Mouse (Mus musculus): Measurements from ENCODE around the gene Ube2r2.
A peak's percentile ranks its signal among the peaks of the same experiment; 100 is the strongest.

Ube2r2 gene

DNA sequence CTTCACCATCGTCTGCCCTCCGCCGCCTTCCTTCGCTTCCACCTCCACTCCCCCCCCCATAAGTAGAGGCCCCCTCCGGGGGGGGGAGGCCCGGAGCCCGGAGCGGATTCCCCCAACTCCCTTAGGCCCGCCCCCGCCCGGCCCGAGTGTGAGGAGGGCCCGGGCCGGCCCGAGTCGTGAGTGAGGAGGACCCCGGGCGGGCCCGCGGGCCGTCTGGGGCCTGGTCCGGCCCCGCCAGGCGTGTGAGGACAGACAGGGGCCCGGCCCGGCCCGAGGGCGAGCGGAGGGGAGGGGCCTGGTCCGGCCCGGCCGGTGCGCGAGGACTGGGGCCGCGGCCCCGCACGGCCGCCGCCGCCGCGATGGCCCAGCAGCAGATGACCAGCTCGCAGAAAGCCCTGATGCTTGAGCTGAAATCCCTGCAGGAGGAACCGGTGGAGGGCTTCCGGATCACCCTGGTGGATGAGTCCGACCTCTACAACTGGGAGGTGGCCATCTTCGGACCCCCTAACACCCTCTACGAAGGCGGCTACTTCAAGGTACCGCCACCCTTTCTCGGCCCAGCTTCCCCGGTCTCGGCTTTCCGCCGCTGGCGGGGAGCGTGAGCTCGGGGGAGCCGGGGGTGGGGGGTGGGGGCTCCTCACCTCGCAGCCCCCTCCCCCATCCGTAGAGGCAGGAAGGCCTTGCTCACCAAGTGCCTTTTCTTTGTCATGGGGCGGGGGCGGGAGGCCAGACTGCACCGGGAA lies at the start of gene Ube2r2:
TSS of gene Ube2r2 (plus strand) at position 33 of the 743 bp plus-strand sequence.
- peak; percentile 66 for DNase-seq (ENCODE audit: low spot score)

DNA sequence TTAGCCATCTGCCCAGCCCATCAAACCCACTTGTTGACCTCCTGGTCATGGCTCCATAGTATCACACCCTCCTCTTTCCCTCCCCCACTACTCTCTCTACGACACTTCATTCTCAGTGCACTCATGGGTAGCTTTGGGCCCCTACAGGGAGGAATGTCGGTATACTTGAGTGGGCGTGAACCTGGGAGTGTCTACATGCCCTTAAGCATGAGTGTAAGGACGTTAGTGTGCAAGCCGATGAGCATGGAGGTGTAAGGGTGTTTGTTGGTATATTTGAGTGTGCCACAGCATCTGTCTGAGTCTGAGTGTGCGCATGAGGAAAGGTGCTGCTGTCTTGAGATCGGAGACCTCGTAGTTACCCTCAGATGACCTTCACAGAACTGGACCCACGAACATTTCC lies 48.6 kb upstream of the Ube2r2 start:
- no peak for DNase-seq (ENCODE audit: low spot score)

DNA sequence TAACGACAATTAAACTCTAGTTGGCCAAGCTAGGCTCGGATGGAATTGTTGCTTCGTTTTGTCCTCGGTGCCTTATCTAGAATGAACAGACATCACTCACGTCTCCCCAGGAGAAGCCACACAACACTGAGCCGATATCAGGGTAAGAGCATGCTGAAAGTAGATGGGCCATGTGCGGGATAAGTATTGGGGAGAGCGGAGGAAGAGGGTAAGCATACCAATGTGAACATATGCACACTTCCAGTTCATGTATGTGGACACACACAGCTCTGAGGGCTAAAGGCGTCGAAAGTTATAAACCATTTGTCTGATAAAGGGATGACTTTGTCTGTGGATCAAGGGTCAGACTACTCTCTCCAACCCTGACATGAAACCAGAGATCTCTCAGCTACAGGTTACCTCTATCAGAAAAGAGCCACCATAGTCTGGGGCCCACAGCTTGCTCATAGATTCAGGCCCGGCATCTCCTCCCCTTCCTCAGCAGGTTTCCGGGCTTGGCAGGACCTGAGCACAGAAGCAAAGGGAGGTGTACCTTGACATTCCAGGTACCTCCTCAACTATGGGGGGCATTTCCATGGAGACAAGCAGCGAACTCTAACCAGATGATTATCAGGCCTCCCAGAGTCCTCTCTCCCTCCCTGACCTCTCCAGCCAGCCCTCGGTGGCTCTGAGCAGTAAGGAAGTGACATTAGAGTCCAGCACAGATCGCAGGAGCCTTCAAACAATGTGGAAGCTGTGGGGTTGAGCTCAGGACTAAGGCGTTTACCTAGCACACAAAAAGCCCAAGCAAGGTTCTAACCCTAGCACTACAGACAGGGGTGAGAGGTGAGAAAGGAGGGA lies 47.9 kb upstream of the Ube2r2 start:
- peak; percentile 36 for DNase-seq (ENCODE audit: low spot score)

DNA sequence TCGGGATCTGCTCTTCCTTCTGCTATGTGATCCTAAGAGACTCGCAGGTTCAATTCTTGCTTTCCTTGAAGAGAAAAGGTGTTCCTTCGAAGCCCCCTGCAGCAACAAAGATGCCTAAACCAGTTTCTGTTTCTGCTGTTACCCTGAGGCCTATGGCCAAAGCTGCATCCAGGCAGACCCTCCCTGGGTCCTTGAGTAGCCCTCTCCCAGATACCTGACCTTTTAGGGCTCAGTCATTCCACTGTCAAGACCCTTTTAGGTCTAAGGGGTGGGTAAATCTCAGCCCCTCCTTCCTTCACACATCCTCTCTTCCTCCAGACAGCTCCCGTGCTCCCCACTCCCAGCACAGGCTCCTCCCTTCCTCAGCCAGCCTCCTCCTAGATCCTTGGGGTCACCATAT lies 46.4 kb upstream of the Ube2r2 start:
- no peak for DNase-seq (ENCODE audit: low spot score)

DNA sequence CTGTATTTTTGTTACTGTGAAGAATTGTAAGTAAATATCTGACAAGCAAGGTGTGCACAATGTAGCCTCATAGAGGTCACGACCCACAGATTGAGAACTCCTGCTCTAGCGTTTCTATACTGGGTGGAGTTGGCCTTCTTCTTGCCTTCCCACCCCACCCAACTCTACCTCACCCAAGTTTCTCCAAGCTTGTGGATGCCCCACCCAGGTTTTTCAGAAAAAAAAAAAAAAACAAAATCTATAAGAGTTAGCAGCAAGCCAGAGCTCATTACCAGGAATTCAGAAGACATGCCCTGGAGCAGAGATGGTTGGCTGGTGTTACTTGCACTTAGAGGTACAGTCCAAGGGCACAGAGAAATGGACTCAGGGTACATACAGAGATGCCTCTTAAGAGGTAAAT lies 45.8 kb upstream of the Ube2r2 start:
- DNase-seq (ENCODE audit: low spot score), result no peak

DNA sequence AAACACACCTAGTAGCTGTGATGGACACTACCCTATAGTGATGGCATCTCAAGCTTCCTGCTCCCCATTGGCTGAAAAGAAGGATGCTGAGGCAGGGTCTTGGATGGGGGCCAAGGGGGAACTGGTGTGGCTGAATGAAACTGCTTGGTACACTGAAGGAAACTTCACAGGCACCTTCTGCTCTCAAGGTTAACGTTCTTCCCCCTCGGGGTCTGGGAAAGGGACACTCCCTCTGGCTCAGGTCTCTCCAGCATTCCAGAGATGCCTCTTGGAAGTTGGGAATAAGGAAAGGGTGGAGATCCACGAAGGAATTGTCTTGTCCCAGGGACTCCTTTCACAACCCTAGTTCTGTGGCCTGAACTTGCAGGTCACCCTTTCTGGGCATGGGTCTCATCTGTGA lies 44.2 kb upstream of the Ube2r2 start:
- no peak for DNase-seq (ENCODE audit: low spot score)

DNA sequence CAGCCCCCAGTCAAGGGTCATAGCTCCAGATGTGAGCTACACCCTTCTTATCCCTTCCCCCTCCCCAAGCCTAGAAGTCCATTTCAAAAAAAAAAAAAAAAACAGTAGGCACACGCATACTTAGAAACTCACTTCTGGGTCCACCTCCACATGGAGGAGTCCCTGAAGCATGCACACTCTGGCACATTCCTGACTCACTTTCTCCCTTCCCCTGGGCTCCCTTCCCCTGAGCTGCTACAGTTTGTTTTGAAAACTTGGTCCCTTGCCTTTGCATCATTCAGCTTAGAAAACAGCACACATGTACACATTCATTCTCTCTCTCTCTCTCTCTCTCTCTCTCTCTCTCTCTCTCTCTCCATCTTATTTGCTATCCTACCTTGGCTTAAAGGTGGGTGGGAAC lies 42.6 kb upstream of the Ube2r2 start:
- DNase-seq (ENCODE audit: low spot score), result no peak

DNA sequence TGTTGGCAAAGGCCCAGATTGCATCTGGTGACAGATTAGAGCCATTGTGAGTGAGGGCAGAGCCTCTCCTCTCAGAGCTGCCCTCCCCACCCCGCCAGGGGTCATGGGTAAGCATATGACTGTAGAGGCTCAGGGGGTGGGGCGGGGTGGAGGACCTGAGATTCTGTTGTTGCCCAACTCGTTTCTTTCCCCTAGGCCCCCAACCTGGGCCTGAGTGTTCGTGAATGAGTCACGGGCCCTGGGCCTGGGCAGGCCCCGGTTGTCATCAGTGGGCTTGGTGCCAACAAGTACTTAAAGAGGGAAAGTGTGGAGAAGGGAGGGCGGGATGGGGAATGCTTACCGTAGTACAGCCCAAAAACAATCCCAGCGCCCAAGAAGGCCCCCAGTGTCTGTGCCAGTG lies 41.2 kb upstream of the Ube2r2 start:
- DNase-seq (ENCODE audit: low spot score), result no peak

DNA sequence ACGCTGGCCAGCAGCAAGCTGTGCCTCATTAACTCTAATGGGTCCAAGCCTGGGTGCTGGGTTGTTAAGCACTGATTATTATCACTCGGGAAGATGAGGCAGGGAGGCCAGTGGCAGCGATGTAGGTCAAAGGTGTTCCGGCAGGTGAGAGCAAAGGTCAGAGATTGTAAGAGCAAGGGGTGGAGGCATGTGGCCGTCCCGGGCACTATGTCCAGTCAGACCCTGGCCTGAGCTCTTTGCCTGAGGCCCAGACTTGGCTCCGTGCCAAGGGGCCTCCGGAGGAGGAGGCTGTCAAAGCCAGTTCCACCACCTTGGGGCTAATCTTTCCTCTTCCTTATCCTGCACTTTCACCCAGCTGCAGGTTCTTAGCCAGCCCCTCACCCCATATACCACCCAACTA lies 39.4 kb upstream of the Ube2r2 start:
- no peak for DNase-seq (ENCODE audit: low spot score)

DNA sequence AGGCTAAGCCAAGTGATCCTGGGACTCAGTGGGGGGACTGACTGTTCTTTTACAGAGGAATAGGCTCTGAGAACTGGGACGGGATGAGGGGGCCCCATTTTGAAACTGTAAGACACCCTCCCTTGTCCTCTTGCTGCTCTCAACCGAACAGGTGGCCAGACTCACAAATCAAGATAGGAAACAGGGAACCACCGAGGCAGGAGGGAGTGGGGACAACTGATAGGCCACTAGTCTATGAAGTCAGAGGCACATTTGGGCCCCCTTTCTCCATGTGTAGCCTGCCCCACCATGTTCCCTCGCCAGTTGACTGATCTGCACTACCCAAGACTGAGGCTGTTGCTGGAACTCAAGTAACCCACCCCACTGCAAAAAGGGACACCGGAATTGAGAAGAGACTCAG lies 38.7 kb upstream of the Ube2r2 start:
- DNase-seq (ENCODE audit: low spot score), result no peak

DNA sequence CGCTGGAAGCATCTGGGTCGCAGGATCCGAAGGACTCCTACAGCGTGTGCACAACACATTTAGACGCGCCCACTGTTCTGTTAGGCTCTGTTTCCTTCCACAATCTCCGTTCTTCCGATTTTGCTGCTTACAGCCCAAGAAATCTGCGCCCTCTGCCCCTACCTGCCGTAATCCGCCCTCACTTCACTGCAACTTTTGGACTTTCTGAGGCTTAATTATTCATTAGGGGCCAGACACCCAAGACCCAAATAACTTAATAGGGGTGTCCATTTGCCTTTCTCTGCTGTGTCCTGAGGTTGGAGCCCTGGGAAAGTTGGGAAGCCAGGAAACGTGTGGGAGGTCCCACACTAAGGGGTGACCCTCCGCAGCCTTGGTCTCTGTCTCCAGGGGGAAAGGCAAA lies 38.2 kb upstream of the Ube2r2 start:
- no peak for DNase-seq (ENCODE audit: low spot score)

DNA sequence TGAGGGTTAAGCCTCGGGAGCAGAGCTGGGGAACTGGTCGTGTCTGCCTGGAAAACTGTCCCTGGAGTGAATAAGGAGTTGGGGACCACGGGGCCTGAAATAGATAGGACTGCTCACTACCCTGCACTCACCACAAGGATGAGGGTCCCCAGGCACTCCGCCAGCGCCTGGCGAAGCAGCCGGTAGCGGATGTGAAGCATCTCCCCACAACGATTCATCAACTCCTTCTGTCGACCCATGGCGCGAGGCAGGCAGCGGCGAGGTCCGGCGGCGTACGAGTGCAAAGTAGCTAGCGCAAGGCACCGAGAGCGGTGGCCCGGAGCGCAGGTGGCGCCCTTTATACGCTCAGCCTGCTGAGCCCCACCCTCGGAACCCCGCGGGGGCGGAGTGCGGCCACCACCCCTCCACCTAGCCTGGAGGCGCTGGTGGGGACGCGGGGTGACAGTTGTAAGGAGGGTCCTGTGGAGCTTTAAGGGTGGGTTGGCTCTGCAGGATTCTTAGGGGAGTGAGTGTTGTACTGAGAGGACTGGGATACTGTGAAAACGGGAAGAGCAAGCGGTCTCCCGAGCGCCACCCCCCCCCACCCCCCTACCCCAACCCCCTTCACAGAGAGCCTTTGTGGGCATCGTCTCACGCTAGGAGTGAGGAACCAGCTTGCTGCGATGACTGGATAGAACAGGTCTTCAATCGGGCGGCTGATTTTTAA lies 37.5 kb upstream of the Ube2r2 start, which contains the start of gene Aqp3:
TSS of gene Aqp3 (minus strand) at position 313 of the 706 bp plus-strand sequence.
- no peak for DNase-seq (ENCODE audit: low spot score)

DNA sequence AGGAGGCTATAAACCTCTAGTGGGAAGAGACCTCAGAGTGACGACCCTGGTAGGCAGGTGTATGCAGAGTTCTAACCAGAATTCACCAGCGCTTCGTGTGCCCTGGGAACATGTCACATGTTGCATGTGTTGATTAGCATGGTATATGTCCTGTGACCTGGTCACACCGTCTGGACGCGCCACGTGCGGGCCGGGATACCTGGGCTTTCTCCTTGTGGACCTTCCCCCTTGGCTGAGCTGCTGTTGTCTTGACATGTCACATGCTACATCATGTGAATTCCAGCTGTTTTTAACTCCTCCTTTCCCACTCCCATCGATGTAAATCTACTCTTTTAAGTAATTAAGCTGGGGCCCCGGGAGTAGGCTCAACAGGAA lies 37.0 kb upstream of the Ube2r2 start:
- DNase-seq (ENCODE audit: low spot score), result no peak

DNA sequence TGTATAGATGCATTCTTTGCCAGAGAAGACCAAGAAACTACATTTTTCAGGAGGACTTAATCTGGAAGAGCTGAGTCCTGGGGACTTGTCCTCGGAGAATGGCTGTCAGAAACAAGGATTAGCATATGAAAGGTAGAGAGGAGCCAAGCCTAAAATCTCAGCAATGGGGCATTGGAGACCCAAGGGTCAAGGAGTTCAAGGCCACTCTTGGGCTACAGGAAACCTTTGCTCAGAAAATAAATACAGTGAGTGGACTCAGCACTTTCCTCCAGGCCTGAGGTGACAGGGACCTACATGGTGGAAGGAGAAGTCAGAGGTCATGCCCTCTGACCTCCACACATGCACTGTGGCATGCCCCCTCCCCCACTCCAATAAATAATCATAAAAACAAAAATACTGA lies 34.6 kb upstream of the Ube2r2 start:
- DNase-seq (ENCODE audit: low spot score), result no peak

DNA sequence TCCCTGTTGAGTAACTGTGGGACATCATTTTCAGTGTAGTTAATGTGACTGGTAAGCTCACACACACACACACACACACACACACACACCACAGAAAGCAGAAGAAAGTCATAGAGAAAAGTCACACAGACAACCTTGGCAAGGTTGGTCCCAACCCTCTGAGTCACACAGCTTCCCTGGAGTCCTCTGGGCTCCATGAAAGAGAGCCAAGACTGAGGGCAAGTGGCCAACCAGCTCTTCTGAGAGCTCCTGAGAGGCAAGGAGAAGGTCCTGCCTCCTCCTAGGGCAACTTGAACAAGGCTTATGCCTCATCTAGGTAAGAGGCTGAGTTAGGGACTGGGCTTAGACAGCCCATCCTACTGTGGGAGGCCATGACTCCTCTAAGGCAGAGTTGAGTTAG lies 32.6 kb upstream of the Ube2r2 start:
- no peak for DNase-seq (ENCODE audit: low spot score)

DNA sequence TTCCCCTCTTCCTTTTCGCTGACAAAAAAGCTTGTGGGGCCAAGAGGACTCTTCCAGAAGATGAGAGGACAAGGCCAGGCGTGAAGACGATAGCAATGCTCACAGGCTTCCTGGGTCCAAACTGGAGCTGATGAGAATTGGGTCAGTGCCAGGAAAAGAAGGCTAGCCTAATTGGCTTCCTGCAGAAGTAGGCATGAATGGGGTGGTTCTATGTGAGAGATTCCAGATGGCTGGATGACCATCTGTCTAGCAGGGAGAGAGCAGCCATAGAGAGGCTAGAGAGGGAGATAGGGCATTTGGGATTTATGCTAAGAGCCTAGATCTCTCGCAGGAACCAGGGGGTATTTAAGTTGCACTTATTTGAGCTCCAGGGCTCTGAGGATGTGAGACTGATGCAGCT lies 28.1 kb upstream of the Ube2r2 start:
- DNase-seq (ENCODE audit: low spot score), result no peak

DNA sequence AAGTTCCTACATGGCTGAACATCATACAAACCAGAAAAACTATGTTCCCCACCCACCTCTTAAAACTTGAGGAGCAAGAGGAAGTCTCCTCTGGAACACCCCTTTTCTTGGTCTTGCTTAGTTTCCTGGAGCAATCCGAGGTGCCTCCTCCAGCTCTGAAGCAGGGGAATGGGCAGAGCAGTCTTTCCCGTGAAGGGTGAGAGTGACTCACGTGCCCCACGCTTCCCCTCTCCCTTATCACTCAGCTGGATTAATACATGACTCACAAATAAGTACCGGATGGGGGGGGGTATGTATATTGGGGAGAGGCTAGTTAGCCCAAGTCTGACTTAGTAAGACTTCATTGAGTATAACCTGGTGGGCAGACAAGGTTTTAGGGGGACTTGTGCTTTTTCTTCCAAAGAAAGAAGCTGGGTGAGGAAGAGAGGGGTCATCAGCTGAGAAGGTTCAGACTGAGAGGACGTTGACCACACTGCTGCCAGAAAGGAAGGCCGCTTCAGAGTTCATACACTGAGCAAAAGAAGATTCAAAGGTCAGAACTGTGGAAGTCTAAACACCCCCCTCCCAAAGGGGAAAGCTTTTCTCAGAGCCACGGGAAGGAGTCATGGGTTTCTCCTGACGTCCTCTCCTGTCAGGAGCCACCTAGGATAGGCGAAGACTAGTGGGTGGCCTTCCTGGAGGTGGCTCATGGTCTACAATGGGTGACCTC lies 26.7 kb upstream of the Ube2r2 start:
- no peak for DNase-seq (ENCODE audit: low spot score)

DNA sequence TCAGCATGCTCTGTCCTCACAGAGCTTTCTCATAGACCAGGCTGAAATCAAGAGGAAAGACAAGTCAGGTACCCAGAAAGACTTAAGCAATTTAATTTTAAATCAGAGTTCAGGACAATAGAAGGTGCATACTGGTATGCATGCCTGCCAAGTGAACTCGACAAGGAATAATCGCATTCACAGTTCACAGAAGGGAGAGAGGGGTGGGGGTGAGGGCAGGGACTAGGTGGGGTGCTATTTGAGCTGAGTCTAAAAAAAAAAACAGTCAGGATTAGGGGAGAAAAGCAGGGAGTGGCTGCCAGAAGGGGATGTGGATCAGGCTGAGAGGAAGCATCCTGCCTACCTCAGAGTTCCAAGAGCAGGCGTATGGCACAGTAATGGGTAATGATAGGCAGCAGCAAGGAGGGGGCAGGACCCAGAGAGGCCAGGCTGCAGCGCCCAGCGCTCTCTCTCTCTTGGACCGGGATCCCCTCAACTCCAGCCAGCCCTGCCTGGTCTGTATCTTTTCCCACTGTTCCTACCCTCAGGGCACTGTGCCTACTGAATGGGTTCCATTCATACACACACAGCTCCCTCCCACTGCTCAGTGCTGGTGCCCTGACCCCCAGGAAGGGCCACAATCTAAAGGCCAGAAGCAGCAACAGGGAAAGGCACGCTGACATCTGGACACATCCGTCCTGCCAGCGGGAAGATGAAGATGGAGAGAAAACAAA lies 21.0 kb upstream of the Ube2r2 start:
- no peak for DNase-seq (ENCODE audit: low spot score)

DNA sequence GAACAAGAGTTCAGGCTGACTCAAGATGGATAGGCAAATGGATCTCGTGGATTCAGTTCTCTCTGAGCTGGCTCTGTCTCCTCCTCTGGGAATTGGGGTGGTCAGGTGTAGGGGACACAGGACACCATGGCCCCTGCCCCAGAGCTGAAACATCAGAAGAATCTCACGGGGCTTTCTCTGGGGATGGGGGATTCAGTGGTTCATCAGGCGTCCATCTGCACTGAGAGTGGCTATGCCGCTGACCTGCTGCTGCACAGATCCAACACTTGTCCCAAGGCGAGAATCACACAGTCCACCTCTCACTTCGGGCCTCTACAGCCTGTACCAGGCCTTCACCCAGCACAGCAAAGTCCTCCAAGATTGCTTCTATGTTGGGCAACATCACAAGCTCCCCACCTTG lies 20.5 kb upstream of the Ube2r2 start:
- DNase-seq (ENCODE audit: low spot score), result no peak

DNA sequence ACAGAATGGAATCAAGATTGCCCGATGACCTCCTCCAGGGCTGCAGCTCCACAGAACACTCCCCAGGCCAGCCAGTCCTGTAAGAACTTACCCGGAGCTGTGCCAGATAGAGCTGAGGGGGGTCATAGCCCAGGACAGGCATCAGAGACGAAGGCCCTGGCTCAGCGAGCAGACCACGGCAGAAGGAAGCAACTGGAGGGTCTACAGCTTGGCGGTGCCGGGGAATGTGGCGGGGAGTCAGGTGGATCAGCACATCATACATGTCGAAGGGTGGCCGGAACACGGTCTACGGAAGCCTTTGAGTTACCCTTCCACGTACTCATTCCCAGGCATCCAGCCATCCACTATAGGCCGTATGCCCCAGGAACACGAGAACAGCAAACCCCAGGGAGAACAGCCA lies 19.8 kb upstream of the Ube2r2 start:
- DNase-seq (ENCODE audit: low spot score), result no peak

DNA sequence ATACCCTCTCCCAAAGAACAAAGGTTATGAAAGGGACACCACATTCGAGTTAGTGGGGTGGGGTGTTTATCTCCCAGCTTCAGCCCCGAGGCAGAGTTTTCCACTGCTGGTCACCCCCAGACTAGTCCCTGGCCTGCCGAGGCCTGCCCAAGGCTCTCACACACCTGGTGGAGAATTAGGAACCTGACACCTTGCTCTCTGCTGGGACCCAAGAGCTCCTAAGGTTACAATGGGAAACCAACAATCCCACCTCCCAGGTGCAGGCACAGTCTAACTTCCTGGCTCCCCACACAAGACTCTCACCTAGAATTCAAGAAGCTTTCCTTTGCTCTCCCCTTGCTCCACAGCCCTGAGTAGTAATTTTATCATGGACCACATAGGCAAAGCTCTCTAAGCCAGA lies 18.7 kb upstream of the Ube2r2 start:
- DNase-seq (ENCODE audit: low spot score), result no peak

All from spleen, adult 12 weeks (tissue).